Mouse (Mus musculus): ENCODE results near the gene Bach1. TPM values are rescaled to one million over a fixed set of nuclear protein-coding genes. Genes with fewer than 3 reads are reported as not detected.
A peak's percentile ranks its signal among the peaks of the same experiment; 100 is the strongest.

Gene Bach1
- total and polyA plus RNA-seq, 2 experiments = 8.2 to 28.9 TPM

- no peak overlapping the region for H3K9ac ChIP-seq (ENCODE audit: low read depth, low read length)
- no peak for TF ChIP-seq CTCF (IDR thresholded peaks at IDR 0.05; ENCODE audit: low read depth, low read length)
- TF ChIP-seq POLR2A (IDR thresholded peaks at IDR 0.05; ENCODE audit: extremely low read depth, insufficient read depth, low read length) = no peak
- no peak overlapping the region for H3K4me3 ChIP-seq (ENCODE audit: insufficient read depth, low read depth, low read length)
- no peaks in the 10 kb centered on the region for H3K79me2 ChIP-seq (ENCODE audit: control insufficient read depth, insufficient read depth, low read length)
- H3K36me3 ChIP-seq (ENCODE audit: control insufficient read depth, insufficient read depth, low read length) = no peaks in the 10 kb centered on the region
- no peaks in the 10 kb centered on the region for H3K27me3 ChIP-seq (ENCODE audit: control insufficient read depth, insufficient read depth, low read length)
- WGBS = 76% methylated on average over 8 of the region's 8 CpGs
- DNase-seq (ENCODE audit: extremely low read depth, low read depth, low spot score) = no peak
- H3K4me1 ChIP-seq (ENCODE audit: control insufficient read depth, insufficient read depth, low read length) = no peaks in the 10 kb centered on the region
- H3K27ac ChIP-seq (replicated peaks; ENCODE audit: insufficient read depth, low read depth, low read length) = no peak overlapping the region
Measured at GRCm38 (mm10) chr16:87745192-87745945, 46.6 kb downstream of the Bach1 start.

- DNase-seq (ENCODE audit: extremely low read depth, low read depth, low spot score) = peak; percentile 70
- H3K36me3 ChIP-seq (ENCODE audit: control insufficient read depth, insufficient read depth, low read length) = no peaks in the 10 kb centered on the region
- no peak overlapping the region for H3K27ac ChIP-seq (replicated peaks; ENCODE audit: insufficient read depth, low read depth, low read length)
Measured at GRCm38 (mm10) chr16:87746728-87747127, 48.0 kb downstream of the Bach1 start.

GRCm38 (mm10) chr16:87751243-87751642 lies 52.5 kb downstream of the Bach1 start:
- no peak for DNase-seq (ENCODE audit: extremely low read depth, low read depth, low spot score)
- TF ChIP-seq CTCF (IDR thresholded peaks at IDR 0.05; ENCODE audit: low read depth, low read length) (no peak), POLR2A (IDR thresholded peaks at IDR 0.05; ENCODE audit: extremely low read depth, insufficient read depth, low read length) (no peak)
- H3K36me3 ChIP-seq (ENCODE audit: control insufficient read depth, insufficient read depth, low read length) = no peaks in the 10 kb centered on the region
- H3K27ac ChIP-seq (replicated peaks; ENCODE audit: insufficient read depth, low read depth, low read length) = no peak overlapping the region
- H3K9ac ChIP-seq (ENCODE audit: low read depth, low read length) = no peak overlapping the region
- peaks cover 4% of the 10 kb centered on the region; the same call in 1 of the 2 replicates for H3K4me1 ChIP-seq (ENCODE audit: control insufficient read depth, insufficient read depth, low read length)
- no peaks in the 10 kb centered on the region for H3K79me2 ChIP-seq (ENCODE audit: control insufficient read depth, insufficient read depth, low read length)
- 89% methylated on average over 13 of the region's 13 CpGs for WGBS
- peaks cover 10% of the 10 kb centered on the region; the same call in 1 of the 2 replicates for H3K27me3 ChIP-seq (ENCODE audit: control insufficient read depth, insufficient read depth, low read length)
- no peak overlapping the region for H3K4me3 ChIP-seq (ENCODE audit: insufficient read depth, low read depth, low read length)

More at GRCm38 (mm10) chr16:87746728-87747127, 48.0 kb downstream of the Bach1 start:
- Histone ChIP-seq H3K4me3 (ENCODE audit: insufficient read depth, low read depth, low read length) (no peak overlapping the region), H3K4me1 (ENCODE audit: control insufficient read depth, insufficient read depth, low read length) (no peaks in the 10 kb centered on the region), H3K79me2 (ENCODE audit: control insufficient read depth, insufficient read depth, low read length) (no peaks in the 10 kb centered on the region), H3K9ac (ENCODE audit: low read depth, low read length) (no peak overlapping the region), H3K27me3 (ENCODE audit: control insufficient read depth, insufficient read depth, low read length) (no peaks in the 10 kb centered on the region)
- 18% methylated on average over 5 of the region's 5 CpGs for WGBS
- no peak for TF ChIP-seq POLR2A (IDR thresholded peaks at IDR 0.05; ENCODE audit: extremely low read depth, insufficient read depth, low read length)
- TF ChIP-seq CTCF (IDR thresholded peaks at IDR 0.05; ENCODE audit: low read depth, low read length) = peak; percentile 88

- WGBS = 89% methylated on average over 13 of the region's 13 CpGs
- peaks cover 10% of the 10 kb centered on the region; the same call in 1 of the 2 replicates for H3K27me3 ChIP-seq (ENCODE audit: control insufficient read depth, insufficient read depth, low read length)
- no peak for DNase-seq (ENCODE audit: extremely low read depth, low read depth, low spot score)
- H3K79me2 ChIP-seq (ENCODE audit: control insufficient read depth, insufficient read depth, low read length) = no peaks in the 10 kb centered on the region
- H3K4me3 ChIP-seq (ENCODE audit: insufficient read depth, low read depth, low read length) = no peak overlapping the region
- no peak overlapping the region for H3K9ac ChIP-seq (ENCODE audit: low read depth, low read length)
- no peaks in the 10 kb centered on the region for H3K36me3 ChIP-seq (ENCODE audit: control insufficient read depth, insufficient read depth, low read length)
- TF ChIP-seq POLR2A (IDR thresholded peaks at IDR 0.05; ENCODE audit: extremely low read depth, insufficient read depth, low read length) (no peak), CTCF (IDR thresholded peaks at IDR 0.05; ENCODE audit: low read depth, low read length) (no peak)
- H3K4me1 ChIP-seq (ENCODE audit: control insufficient read depth, insufficient read depth, low read length) = peaks cover 4% of the 10 kb centered on the region; the same call in 1 of the 2 replicates
- H3K27ac ChIP-seq (replicated peaks; ENCODE audit: insufficient read depth, low read depth, low read length) = no peak overlapping the region
Measured at GRCm38 (mm10) chr16:87752482-87752881, 53.7 kb downstream of the Bach1 start.

- H3K36me3 ChIP-seq (ENCODE audit: control insufficient read depth, insufficient read depth, low read length) = no peaks in the 10 kb centered on the region
- peak; percentile 26 for DNase-seq (ENCODE audit: extremely low read depth, low read depth, low spot score)
- WGBS = 51% methylated on average over 9 of the region's 9 CpGs
- no peak overlapping the region for H3K27ac ChIP-seq (replicated peaks; ENCODE audit: insufficient read depth, low read depth, low read length)
- H3K79me2 ChIP-seq (ENCODE audit: control insufficient read depth, insufficient read depth, low read length) = no peaks in the 10 kb centered on the region
- H3K9ac ChIP-seq (ENCODE audit: low read depth, low read length) = no peak overlapping the region
- no peak overlapping the region for H3K4me3 ChIP-seq (ENCODE audit: insufficient read depth, low read depth, low read length)
- peak; percentile 62 for TF ChIP-seq CTCF (IDR thresholded peaks at IDR 0.05; ENCODE audit: low read depth, low read length)
- TF ChIP-seq POLR2A (IDR thresholded peaks at IDR 0.05; ENCODE audit: extremely low read depth, insufficient read depth, low read length) = no peak
- peaks cover 10% of the 10 kb centered on the region; the same call in 1 of the 2 replicates for H3K27me3 ChIP-seq (ENCODE audit: control insufficient read depth, insufficient read depth, low read length)
- peaks cover 4% of the 10 kb centered on the region; the same call in 1 of the 2 replicates for H3K4me1 ChIP-seq (ENCODE audit: control insufficient read depth, insufficient read depth, low read length)
Measured at GRCm38 (mm10) chr16:87754858-87755257, 56.1 kb downstream of the Bach1 start.

GRCm38 (mm10) chr16:87755915-87756314 lies 57.2 kb downstream of the Bach1 start:
- TF ChIP-seq CTCF (IDR thresholded peaks at IDR 0.05; ENCODE audit: low read depth, low read length) = no peak
- TF ChIP-seq POLR2A (IDR thresholded peaks at IDR 0.05; ENCODE audit: extremely low read depth, insufficient read depth, low read length) = no peak
- Histone ChIP-seq H3K4me1 (ENCODE audit: control insufficient read depth, insufficient read depth, low read length) (peaks cover 4% of the 10 kb centered on the region; the same call in 1 of the 2 replicates), H3K79me2 (ENCODE audit: control insufficient read depth, insufficient read depth, low read length) (no peaks in the 10 kb centered on the region), H3K27ac (replicated peaks; ENCODE audit: insufficient read depth, low read depth, low read length) (no peak overlapping the region), H3K4me3 (ENCODE audit: insufficient read depth, low read depth, low read length) (no peak overlapping the region), H3K36me3 (ENCODE audit: control insufficient read depth, insufficient read depth, low read length) (no peaks in the 10 kb centered on the region), H3K27me3 (ENCODE audit: control insufficient read depth, insufficient read depth, low read length) (peaks cover 18% of the 10 kb centered on the region; the same call in 1 of the 2 replicates), H3K9ac (ENCODE audit: low read depth, low read length) (no peak overlapping the region)
- DNase-seq (ENCODE audit: extremely low read depth, low read depth, low spot score) = peak; percentile 70
- WGBS = 16% methylated on average over 3 of the region's 3 CpGs
